Mouse (Mus musculus) retina, adult 2 months (tissue): Measurements from ENCODE around the gene Stk10.

Source experiments
- DNase-seq: peaks from one replicate; pipeline ENCODE4 v3.0.0-alpha.2; 2012; ENCODE audit warnings: low read depth, low spot score

The Stk10 gene

GRCm38 (mm10) chr11:32549236-32549635 lies 16.1 kb downstream of the Stk10 start:
- DNase-seq: no peak

GRCm38 (mm10) chr11:32550102-32550501 lies 17.0 kb downstream of the Stk10 start:
- DNase-seq: no peak

- no peak for DNase-seq
Observed at GRCm38 (mm10) chr11:32551056-32551455, 18.0 kb downstream of the Stk10 start.

DNA sequence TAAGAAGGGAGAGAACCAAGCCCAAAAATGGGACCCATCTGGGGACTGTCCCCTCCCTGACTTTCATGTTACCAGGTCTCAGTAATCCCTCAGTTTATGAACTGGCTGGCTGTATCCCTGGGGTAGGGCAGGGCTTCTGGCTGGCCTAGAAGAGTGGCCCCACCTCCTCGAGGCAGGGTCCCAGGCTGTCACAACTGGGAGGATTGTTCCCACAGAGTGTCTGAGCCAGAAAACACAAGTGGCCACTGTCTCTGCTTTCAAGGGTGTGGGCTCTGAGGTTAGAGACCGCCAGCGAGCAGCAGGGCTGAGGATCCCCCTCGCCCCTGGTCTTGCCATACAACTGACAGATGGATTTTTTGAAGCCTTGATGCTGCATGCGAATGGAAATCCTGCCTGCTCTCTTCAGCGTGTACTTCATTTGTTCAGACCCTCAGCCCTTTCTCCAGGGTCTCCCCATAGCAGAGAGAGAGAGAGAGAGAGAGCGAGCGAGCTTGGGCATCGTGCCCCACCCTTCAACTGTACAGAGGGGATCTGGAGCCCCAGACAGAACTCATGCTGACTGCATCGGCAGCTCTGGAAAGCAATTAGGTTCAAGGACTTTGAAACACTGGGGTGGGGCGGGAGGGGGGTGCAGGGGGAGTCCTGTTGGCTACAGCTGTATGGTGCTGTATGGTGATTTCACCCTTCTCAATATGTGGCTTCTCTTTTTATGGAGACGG lies 18.6 kb downstream of the Stk10 start:
- no peak for DNase-seq

GRCm38 (mm10) chr11:32552401-32553090 lies 19.4 kb downstream of the Stk10 start:
- DNase-seq: no peak

DNA sequence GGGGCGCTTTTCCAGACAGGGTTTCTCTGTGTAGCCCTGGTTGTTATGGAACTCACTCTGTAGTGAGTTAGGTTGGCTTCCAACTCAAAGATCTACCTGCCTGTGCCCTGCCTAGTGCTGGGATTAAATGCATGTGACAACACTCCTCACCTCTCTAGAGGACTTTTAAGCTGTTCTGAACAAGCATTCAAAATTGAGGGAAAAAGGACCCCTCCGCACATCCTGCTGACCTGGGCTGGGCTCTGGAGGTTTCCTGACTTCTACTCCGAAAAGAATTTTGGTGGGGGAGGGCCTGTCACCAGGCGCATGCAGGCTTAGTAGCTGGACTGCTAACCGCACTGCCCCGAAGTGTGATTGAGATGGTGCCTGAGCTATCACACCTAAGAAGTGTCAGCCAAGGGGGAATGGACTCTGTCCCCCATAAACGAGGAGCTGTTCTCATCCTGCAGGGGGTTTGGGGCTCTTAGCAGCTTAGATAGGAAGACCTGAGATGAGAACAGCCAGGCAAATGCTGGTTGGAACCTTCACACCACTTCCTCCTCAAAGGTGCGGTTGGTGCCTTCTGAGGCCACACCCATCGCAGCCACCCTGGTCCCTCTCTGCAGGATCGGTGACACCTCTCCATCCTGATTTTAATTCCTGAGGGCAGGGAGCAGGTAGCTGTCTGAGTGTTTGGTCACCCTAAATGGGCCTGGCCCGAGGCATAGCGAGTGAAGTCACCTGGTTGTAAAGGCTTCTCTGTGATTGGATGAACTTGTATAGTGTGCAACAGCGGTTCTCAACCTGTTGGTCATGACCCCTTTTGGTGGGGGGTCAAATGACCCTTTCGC lies 20.4 kb downstream of the Stk10 start:
- no peak for DNase-seq

DNA sequence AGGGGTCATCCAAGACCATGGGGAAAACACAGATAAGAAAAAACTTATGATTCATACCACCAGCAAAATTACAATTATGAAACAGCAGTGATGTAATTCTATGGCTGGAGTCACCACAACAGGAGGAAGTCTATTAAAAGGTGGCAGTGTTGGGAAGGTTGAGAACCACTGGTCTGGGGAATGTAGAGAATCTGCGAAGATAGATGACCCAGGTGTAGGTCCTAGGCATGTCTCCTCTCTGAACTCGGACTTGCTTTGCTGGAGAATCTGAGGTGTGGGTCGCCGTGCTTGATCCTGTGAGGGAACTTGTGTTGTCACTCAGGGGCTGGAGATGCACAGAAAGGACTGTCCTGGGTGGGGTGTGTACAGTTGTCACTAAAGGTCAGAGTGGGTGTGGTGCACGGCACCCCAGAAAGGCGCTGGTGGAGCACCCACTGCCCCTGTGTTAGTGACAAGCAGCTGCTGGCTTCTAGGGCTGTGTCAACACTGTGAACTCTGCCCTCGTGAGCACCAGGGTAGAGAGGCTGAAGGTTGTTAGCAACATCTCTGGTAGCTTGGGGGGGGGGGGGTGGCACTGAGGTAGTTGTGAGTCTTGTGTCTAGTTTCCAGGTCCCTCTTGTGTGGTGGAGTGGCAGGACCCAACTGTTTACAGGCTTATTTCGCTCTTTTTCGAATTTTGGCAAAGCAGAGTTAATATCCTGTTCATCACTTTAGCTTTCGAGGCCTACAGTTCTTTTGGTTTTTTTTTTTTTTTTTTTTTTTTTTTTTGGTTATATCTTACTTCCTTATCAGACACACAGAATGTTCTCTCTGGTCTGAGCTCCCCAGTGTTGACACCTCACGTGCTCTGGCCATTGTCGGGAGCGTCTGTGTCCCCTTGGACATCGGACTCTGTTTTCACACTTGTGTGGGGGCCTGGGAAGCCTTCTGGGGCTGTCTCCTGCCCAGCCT lies 21.3 kb downstream of the Stk10 start:
- DNase-seq: no peak

GRCm38 (mm10) chr11:32555103-32555689 lies 22.1 kb downstream of the Stk10 start:
- DNase-seq: no peak

- DNase-seq: no peak
Observed at GRCm38 (mm10) chr11:32556333-32556990, 23.4 kb downstream of the Stk10 start.

- DNase-seq: no peak
Observed at GRCm38 (mm10) chr11:32558026-32558425, 24.9 kb downstream of the Stk10 start.

DNA sequence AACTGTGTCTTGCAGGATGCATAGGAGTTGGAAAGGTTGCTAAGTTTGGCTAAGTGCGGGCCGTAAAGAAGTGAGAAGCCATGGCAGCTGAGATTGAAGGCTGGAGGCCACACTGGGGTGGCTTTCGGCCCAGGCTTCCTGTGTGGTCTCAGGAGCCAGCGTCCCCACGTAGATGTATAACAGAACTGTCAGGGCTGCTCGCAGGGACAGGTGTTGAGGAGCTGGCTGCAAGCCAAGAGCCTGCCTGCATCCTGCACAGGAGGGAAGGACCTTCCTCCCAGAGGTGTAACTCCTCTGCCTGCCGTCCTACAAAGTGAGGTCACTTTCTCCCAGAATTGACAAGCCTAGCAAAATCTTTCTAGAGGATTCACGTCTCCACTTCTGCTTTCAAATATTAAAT lies 25.6 kb downstream of the Stk10 start:
- DNase-seq: no peak

- no peak for DNase-seq
Observed at GRCm38 (mm10) chr11:32560015-32560770, 27.1 kb downstream of the Stk10 start.

GRCm38 (mm10) chr11:32561465-32562355 lies 28.6 kb downstream of the Stk10 start:
- no peak for DNase-seq

- DNase-seq: no peak
Observed at GRCm38 (mm10) chr11:32562706-32563105, 29.6 kb downstream of the Stk10 start.

DNA sequence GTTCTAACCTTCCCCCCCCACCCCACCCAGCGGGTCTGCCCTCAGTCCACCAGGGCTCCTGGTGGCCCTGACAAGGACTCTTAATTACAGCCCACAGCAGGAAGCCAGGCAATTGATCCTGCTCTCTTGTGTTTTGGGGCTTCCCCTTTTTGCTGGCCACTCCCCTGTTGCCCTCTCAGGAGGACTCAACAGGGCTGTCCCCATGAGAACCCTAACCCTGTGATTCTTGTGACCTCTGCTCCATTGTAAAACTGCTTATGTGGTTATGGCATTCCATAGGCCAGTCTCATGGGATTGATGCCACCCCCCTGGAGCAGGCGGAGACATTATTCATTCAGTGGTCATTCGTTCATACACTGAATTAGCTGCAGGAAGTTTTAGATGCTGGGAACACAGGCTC lies 30.6 kb downstream of the Stk10 start:
- DNase-seq: no peak

DNA sequence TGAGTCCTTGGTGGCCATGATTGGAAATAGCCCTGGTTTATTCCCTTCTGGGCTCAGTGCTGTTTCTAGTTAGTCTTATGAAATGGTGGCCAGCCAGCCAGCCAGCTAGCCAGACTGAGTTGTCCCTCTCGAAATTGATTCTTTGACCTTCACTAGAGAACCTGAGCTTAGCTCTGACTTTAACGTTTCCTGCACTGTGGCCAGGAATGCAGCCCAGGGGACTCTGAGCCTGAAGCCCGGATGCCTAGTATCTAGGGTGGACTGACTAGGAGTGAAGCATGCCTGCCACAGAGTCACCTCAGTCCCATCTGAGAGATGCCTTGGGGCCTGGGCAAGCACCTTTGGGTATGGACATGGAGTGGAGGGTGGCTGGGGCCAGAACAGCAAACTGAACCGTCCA lies 31.5 kb downstream of the Stk10 start:
- DNase-seq: no peak

GRCm38 (mm10) chr11:32565088-32565487 lies 32.0 kb downstream of the Stk10 start:
- no peak for DNase-seq

- DNase-seq: no peak
Observed at GRCm38 (mm10) chr11:32566184-32566583, 33.1 kb downstream of the Stk10 start.
